Mouse (Mus musculus) cortical plate, adult 2 months (tissue): Measurements from ENCODE around the gene Pcolce.

Experiments
- CTCF ChIP-seq: fragments of 200-500 bp; IDR thresholded peaks from 2 replicates; pipeline ENCODE4 v1.5.1; 2011; ENCODE audit warnings: mild to moderate bottlenecking, control low read depth, low read length; ENCODE audit not compliant: insufficient read depth; ENCODE audit errors: extremely low read depth
- POLR2A ChIP-seq: fragments of 200-500 bp; IDR thresholded peaks from 2 replicates; pipeline ENCODE4 v1.6.1; 2011; ENCODE audit warnings: mild to moderate bottlenecking, low read length, control low read depth; ENCODE audit not compliant: insufficient read depth; ENCODE audit errors: extremely low read depth

DNA sequence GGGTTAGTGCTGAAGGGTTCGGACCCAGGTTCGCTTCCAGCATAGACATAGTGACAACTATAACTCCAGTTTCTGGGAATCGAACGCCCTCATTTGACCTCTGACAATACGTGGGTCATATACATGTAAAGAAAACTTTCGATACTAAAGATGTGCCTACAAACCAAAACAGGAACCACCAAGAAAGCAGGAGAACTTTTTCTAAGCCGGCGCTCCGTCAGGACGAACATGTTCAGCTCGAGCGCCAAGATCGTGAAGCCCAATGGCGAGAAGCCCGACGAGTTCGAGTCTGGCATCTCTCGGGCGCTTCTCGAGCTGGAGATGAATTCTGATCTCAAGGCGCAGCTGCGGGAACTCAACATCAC, 12.2 kb downstream of the Pcolce start:
- TF ChIP-seq POLR2A (no peak), CTCF (no peak)
